26 mouse cellular contexts compared by ENCODE assay signal in genomic region chr2:20532623-20533022, GRCm38 (mm10).
"Had no signal": no experiment of that assay in that cellular context is flagged by ENCODE, and none has a peak within 500 bp of the region (broad histone marks: within the 10 kb centered on the region; RNA-seq: fewer than 3 reads in every experiment).

No protein-coding gene starts in this region.

- DNase-seq: gastrocnemius, adult 2 months; gastrocnemius, postnatal 10 days; gastrocnemius, postnatal 25 days; heart, postnatal 10 days; heart, postnatal 4 days; kidney, adult 11 months; kidney, adult 2 months; kidney, adult 9 months; kidney, postnatal 14 days; kidney, postnatal 36 days; layer of hippocampus, adult 9-11 months; layer of hippocampus, postnatal 36 days; liver had no signal

- H3K27me3 ChIP-seq: heart, embryonic 12.5 days; hindbrain, embryonic 12.5 days; hindbrain, embryonic 15.5 days; kidney, embryonic 15.5 days; limb, embryonic 12.5 days had no signal

- H3K9me3 ChIP-seq: heart, embryonic 10.5 days; heart, embryonic 12.5 days; hindbrain, embryonic 10.5 days; hindbrain, embryonic 12.5 days; hindbrain, embryonic 15.5 days; kidney, embryonic 15.5 days; limb, embryonic 10.5 days; limb, embryonic 12.5 days had no signal

- H3K4me3 ChIP-seq: gastrocnemius, adult 2 months; heart, embryonic 10.5 days; heart, embryonic 12.5 days; hindbrain, embryonic 10.5 days; hindbrain, embryonic 12.5 days; hindbrain, embryonic 15.5 days; kidney, embryonic 15.5 days; left cerebral cortex, adult 2 months; limb, embryonic 10.5 days; limb, embryonic 12.5 days had no signal

- H3K4me1 ChIP-seq: hindbrain, embryonic 12.5 days; hindbrain, embryonic 15.5 days; limb, embryonic 10.5 days; limb, embryonic 12.5 days had no signal

- H3K9ac ChIP-seq: heart, embryonic 12.5 days; hindbrain, embryonic 12.5 days; hindbrain, embryonic 15.5 days; kidney, embryonic 15.5 days; limb, embryonic 12.5 days; liver, embryonic 14.5 days had no signal

- ATAC-seq: inflammation-experienced regulatory T-cells, adult 6 months had no signal

- H3K4me2 ChIP-seq: heart, embryonic 12.5 days; hindbrain, embryonic 12.5 days; hindbrain, embryonic 15.5 days; kidney, embryonic 15.5 days; limb, embryonic 12.5 days; liver, embryonic 11.5 days had no signal

- H3K36me3 ChIP-seq: hindbrain, embryonic 15.5 days had no signal

- H3K27ac ChIP-seq: gastrocnemius, adult 2 months; heart, embryonic 10.5 days; hindbrain, embryonic 10.5 days; hindbrain, embryonic 12.5 days; hindbrain, embryonic 15.5 days; kidney, embryonic 15.5 days; kidney, postnatal 0 days; left cerebral cortex, adult 2 months; limb, embryonic 10.5 days; limb, embryonic 12.5 days; liver, embryonic 14.5 days had no signal
